Mouse (Mus musculus): ENCODE measurements around the gene Asah2.
A peak's percentile ranks its signal among the peaks of the same experiment; 100 is the strongest.
"Not testable (repeated sequence)": the region's sequence is repeated elsewhere in the genome, so short reads cannot be mapped to it uniquely, and the experiment has no call there.

Gene Asah2

GRCm38 (mm10) chr19:32107771-32108306 is at the start of gene Asah2:
Gene Asah2 (minus strand): TSS chr19:32108211.
- DNase-seq (ENCODE audit: low spot score in 2 of 2), result peak; percentile 15 to 63

GRCm38 (mm10) chr19:32157045-32157444 is 49.0 kb upstream of the Asah2 start:
- no peak for DNase-seq (ENCODE audit: low spot score in 2 of 2)

- no peak for DNase-seq (ENCODE audit: low spot score in 2 of 2)
Observed at GRCm38 (mm10) chr19:32152529-32152928, 44.5 kb upstream of the Asah2 start.

GRCm38 (mm10) chr19:32148710-32149109 is 40.7 kb upstream of the Asah2 start:
- DNase-seq (ENCODE audit: low spot score in 2 of 2), result no peak

GRCm38 (mm10) chr19:32142383-32142782 is 34.4 kb upstream of the Asah2 start:
- no peak for DNase-seq (ENCODE audit: low spot score in 2 of 2)

- DNase-seq (ENCODE audit: low spot score in 2 of 2), result no peak
Observed at GRCm38 (mm10) chr19:32138361-32139088, 30.5 kb upstream of the Asah2 start.

GRCm38 (mm10) chr19:32137904-32138303 is 29.9 kb upstream of the Asah2 start:
- no peak for DNase-seq (ENCODE audit: low spot score in 2 of 2)

GRCm38 (mm10) chr19:32136888-32137625 is 29.0 kb upstream of the Asah2 start:
- peak in 1 of 2 experiments; percentile 19 for DNase-seq (ENCODE audit: low spot score in 2 of 2)

GRCm38 (mm10) chr19:32131707-32132488 is 23.9 kb upstream of the Asah2 start:
- not testable (repeated sequence) for DNase-seq (ENCODE audit: low spot score in 2 of 2)

- DNase-seq (ENCODE audit: low spot score in 2 of 2), result no peak
Observed at GRCm38 (mm10) chr19:32129281-32129680, 21.3 kb upstream of the Asah2 start.

- DNase-seq (ENCODE audit: low spot score in 2 of 2), result no peak
Observed at GRCm38 (mm10) chr19:32127180-32127850, 19.3 kb upstream of the Asah2 start.

GRCm38 (mm10) chr19:32124155-32124554 is 16.1 kb upstream of the Asah2 start:
- no peak for DNase-seq (ENCODE audit: low spot score in 2 of 2)

- no peak for DNase-seq (ENCODE audit: low spot score in 2 of 2)
Observed at GRCm38 (mm10) chr19:32123196-32123595, 15.2 kb upstream of the Asah2 start.

- DNase-seq (ENCODE audit: low spot score in 2 of 2), result no peak
Observed at GRCm38 (mm10) chr19:32120798-32121197, 12.8 kb upstream of the Asah2 start.

GRCm38 (mm10) chr19:32119666-32120065 is 11.7 kb upstream of the Asah2 start:
- DNase-seq (ENCODE audit: low spot score in 2 of 2), result no peak

- no peak for DNase-seq (ENCODE audit: low spot score in 2 of 2)
Observed at GRCm38 (mm10) chr19:32118496-32118895, 10.5 kb upstream of the Asah2 start.

- no peak for DNase-seq (ENCODE audit: low spot score in 2 of 2)
Observed at GRCm38 (mm10) chr19:32117484-32118018, 9.5 kb upstream of the Asah2 start.

GRCm38 (mm10) chr19:32111866-32112790 is 4.1 kb upstream of the Asah2 start:
- DNase-seq (ENCODE audit: low spot score in 2 of 2), result no peak

- DNase-seq (ENCODE audit: low spot score in 2 of 2), result no peak
Observed at GRCm38 (mm10) chr19:32106750-32107149, 1.3 kb downstream of the Asah2 start.

GRCm38 (mm10) chr19:32104217-32104616 is 3.8 kb downstream of the Asah2 start:
- DNase-seq (ENCODE audit: low spot score in 2 of 2), result no peak

All from left cerebral cortex, adult 9 months (tissue).